Mouse (Mus musculus): ENCODE data around the gene Cyth1.

The Cyth1 gene

DNA sequence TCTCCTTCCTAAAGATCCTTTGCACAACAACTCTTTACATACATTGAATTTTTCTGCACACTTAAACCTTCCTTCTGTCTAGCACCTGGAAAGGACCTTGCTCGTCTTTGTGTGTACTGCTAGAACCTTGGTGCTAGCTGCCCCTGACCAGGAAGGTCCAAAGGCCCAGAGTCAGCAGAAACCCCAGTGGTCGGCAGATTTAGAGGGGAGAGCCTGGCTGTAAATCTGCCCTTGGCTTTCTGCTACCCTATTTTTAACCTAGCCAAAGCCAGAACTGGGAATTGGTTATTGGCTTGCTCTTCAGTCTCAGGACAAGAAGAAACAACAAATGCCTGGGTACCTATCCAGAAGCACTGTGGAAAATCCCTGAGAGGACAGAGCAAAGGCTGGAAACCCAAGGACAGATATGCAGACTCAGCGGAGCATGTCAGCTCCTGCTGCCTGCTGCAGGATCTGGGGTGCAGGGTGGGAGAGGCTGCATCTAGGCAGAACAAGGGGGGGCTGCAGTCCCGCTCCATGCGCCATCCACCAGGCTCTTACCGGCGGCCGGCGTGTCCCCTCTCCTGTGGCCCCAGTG, 46.5 kb downstream of the Cyth1 start:
- no peak for DNase-seq (ENCODE audit: extremely low read depth, low read depth, low spot score)

DNA sequence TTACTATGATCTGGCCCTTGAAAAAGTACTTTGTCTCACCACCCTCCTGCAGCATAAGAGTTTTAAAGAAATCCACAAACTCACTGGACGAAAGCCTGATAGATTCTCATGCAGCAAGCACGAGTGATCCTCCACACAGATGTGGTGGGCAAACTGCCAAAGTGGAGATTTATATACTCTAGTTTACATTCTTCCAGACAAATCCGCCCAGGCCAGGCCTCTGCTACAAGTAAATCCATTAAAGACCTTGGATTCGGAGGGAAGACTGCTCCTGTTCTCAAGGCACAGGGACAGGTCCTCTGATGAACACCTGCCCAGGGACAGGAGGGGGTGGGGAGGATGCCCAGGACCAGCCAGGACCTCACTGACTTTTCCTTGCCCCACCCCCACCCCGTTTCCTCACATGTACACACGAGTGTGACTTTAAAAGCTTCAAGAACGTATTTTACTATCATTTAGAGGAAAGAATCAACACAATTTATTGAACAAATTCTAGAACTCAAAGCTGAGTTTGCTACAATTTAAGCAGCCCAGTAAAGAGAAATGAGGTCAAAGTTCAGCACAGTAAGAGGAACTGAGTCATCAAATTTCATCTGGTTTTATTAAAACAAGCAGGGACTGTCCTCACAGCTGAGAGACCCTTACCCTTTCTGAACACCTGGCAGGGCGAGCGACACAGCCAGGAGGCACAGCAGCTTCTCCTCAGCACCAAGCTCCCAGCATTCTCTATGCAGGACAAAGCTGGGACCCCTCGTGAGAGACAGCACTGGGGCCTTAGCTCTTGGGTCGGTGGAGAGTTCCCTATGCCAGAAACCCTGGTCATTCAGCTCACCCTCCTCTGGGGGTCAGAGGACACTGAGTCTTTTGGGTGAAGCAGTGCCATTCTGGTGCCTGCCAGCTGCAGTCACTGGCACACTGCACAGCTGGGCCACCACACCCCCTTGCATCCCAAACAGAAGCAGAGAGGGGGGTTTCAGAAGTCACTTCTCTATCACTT, 47.3 kb downstream of the Cyth1 start:
- no peak for DNase-seq (ENCODE audit: extremely low read depth, low read depth, low spot score)

GRCm38 (mm10) chr11:118198296-118198600, 50.1 kb downstream of the Cyth1 start:
- DNase-seq (ENCODE audit: extremely low read depth, low read depth, low spot score), result no peak

- no peak for DNase-seq (ENCODE audit: extremely low read depth, low read depth, low spot score)
These were observed 50.7 kb downstream of the Cyth1 start for GRCm38 (mm10) chr11:118197508-118198295.

DNA sequence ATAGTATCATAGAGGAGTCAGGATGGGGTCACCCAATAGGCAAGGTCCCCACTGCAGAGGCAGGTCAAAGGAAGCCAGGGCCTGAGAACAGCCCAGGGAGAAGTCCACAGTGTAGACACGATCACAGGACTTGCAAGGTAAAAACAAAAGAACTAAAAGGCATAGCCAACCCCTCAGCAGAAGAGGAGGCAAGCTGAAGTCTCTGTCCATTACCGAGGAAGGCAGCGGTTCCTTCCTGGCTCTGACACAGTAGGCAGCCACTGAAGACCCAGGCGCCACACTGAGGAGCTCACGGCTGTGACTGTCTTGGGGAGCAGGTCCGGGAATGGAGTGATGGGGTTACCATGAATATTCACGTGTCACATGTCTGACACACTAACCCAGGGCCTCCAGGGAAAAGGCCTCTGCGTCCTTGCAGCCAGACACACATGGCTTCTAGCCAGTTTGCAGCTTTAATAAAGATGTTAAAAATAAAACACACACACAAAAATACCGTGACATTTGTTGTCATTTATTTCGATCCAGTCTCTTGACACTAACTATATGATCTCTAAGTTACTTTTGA, 51.5 kb downstream of the Cyth1 start:
- DNase-seq (ENCODE audit: extremely low read depth, low read depth, low spot score), result no peak

DNA sequence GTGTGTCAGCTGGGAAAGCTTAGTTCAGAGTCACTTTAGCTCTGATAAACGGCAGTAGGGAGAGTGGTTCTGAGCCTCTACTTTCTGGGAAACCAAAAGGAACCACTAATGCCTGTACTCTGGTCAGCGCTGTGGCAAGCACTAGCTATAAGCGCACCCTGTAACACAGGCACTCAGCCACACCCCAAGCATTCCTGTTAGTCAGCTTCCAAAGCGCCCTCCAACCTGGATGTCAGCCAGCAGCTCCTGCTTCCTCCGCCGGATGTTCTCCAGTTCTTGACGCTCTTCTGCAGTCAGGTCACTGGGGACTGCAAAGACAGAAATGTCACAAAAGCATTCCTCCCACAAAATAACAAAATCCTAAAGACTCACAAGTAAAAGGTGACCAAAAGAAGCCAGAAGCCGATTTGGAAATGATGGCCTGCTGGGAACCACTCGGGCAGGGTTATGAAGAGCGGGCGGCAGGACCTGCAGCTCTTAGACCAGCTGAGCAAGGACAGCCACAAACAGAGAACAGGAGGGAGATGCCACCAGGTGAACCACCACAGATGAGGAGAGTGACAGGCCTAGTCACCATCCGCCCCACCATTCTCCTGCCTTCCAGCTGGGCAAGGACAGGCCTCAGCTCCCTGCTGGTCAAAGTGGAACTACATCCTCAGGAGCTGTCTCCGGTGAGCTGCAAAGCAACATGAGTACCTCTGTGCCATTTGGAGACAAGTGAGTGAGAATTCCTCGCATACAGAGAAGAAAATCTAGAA, 54.8 kb downstream of the Cyth1 start:
- no peak for DNase-seq (ENCODE audit: extremely low read depth, low read depth, low spot score)

GRCm38 (mm10) chr11:118192973-118193372, 55.4 kb downstream of the Cyth1 start:
- no peak for DNase-seq (ENCODE audit: extremely low read depth, low read depth, low spot score)

DNA sequence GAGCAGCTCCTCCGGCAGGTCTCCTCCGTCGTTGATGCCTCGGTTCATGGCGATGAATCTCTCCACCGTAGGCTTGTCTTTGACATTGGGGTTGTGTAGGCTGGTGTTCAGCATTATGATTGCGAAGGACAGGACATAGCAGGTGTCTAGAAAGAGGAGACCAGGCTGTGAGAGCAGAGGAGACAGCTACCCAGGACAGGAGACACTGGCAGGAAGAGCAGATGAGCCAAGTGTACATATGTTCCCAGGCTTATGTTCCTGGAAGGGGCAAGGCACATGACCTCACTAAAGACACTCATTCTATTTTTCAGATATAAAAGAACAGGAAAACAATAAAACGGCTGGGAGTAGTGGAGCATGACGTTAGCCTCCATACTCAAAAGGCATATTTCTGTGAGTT, 65.6 kb downstream of the Cyth1 start:
- no peak for DNase-seq (ENCODE audit: extremely low read depth, low read depth, low spot score)

DNA sequence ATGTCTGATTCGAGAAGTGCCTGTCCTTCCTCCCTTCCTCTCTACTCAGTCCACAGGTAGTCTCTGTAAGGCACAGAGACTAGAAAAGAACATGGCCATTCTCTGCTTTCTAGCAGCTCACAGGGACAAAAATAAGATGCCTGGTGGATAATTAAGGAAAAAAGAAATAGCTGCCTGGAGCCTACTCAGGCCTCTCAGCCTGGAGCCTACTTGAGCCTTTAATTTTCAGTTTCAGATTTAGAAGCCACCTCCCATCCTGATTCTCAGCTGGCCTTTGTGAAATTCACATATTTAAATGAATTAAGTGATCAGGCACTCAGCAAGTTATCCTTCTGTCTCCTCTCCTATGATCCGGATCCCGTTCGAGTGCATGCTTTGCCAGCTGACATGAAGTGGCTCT, 66.0 kb downstream of the Cyth1 start:
- no peak for DNase-seq (ENCODE audit: extremely low read depth, low read depth, low spot score)

GRCm38 (mm10) chr11:118180199-118180598, 68.2 kb downstream of the Cyth1 start:
- DNase-seq (ENCODE audit: extremely low read depth, low read depth, low spot score), result no peak

DNA sequence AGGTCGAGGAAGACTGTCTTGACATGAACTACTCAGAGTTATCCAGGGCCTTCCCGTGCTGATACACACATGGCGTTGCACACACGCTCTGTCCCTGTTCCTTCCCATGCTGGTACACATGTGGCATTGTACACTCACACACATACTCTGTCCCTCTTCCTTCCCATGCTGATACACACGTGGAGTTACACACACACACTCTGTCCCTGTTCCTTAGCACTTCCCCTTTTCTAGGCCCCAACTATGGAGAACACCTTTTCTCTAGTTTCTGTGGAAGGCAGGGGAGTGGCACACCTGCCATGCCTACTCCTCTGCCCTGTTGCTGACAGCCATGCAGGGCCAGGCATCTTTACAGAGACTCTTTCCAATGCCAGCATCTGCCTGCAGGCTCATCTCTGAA, 70.2 kb downstream of the Cyth1 start:
- DNase-seq (ENCODE audit: extremely low read depth, low read depth, low spot score), result no peak

GRCm38 (mm10) chr11:118174752-118175151, 73.6 kb downstream of the Cyth1 start:
- no peak for DNase-seq (ENCODE audit: extremely low read depth, low read depth, low spot score)

GRCm38 (mm10) chr11:118172768-118173167, 75.6 kb downstream of the Cyth1 start:
- DNase-seq (ENCODE audit: extremely low read depth, low read depth, low spot score), result no peak

GRCm38 (mm10) chr11:118170333-118170732, 78.1 kb downstream of the Cyth1 start:
- no peak for DNase-seq (ENCODE audit: extremely low read depth, low read depth, low spot score)

DNA sequence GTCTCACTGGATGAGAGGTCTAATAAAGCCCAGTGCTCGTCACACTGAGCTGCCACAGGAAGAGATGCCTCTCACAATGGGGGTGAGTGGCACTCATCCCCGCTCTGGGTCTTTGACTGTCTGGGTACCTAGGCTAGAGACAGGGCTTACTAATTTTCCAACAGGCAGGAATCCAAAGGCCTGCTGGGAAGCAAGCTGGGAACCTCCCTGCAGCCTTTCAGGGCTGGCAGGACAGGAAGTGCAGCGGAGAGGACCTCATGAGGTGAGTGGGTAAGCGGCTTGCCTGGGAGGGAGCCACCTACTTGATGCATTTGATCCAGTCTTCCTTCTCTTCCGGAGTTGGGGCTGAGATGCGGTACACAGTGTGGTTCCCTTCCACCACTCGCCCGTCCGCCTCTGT, 79.7 kb downstream of the Cyth1 start:
- DNase-seq (ENCODE audit: extremely low read depth, low read depth, low spot score), result no peak

DNA sequence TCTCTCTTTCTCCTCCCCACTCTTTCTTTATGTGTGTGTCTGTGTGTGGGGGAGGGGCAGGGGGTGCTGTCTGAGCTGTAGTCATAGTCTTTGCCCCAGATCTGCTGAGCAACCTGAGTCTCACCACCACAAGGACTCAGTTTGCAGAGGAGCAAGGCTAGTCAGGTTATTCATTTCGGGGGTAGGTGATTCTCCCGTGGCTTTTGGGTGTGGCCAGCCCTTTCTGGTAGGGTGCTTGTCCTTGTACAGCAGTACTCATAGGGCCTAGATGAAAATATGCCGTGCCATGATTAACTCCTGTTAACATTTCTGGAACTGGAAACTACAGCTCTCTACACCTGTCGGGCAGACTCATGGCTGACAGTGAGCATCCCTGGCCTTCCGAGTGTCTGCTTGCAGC, 81.8 kb downstream of the Cyth1 start:
- no peak for DNase-seq (ENCODE audit: extremely low read depth, low read depth, low spot score)

DNA sequence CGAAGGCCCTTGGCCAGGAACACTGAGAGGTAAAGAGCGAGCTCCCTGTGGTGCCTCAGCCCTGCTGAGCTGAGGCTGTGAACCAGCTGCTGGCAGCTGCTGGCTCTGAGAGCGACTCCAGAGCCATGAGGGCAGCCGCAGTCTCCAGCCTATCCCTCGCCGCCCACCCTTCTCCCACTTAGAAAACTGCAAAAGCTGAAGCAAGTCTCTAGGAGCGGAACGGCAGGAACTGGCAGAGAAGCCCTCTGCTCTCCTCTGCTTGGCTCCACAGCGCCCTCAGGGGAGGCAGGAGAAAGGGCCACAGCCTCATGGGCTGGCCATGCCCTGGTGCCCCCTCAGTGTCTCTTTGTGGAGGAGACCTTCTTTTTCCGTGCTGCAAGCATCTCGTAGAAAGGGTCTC, 82.7 kb downstream of the Cyth1 start:
- DNase-seq (ENCODE audit: extremely low read depth, low read depth, low spot score), result no peak

GRCm38 (mm10) chr11:118164566-118164965, 83.8 kb downstream of the Cyth1 start:
- DNase-seq (ENCODE audit: extremely low read depth, low read depth, low spot score), result no peak

- no peak for DNase-seq (ENCODE audit: extremely low read depth, low read depth, low spot score)
These were observed 86.1 kb downstream of the Cyth1 start for GRCm38 (mm10) chr11:118162245-118162644.

- DNase-seq (ENCODE audit: extremely low read depth, low read depth, low spot score), result no peak
These were observed 87.2 kb downstream of the Cyth1 start for GRCm38 (mm10) chr11:118161240-118161639.

GRCm38 (mm10) chr11:118160763-118161162, 87.6 kb downstream of the Cyth1 start:
- no peak for DNase-seq (ENCODE audit: extremely low read depth, low read depth, low spot score)
